Mouse (Mus musculus) monocyte, adult 2 months (primary cell): ENCODE results near the gene Colq.

Source experiments
- DNase-seq, 2 experiments: peaks; one replicate each; pipeline ENCODE4 v3.0.0; 2022; ENCODE audit warnings: low spot score in 2 of 2, low read depth in 1 of 2

Gene Colq

GRCm38 (mm10) chr14:31530847-31531246, 60.3 kb downstream of the Colq start:
- no peak for DNase-seq

GRCm38 (mm10) chr14:31525040-31525810, 65.9 kb downstream of the Colq start:
- DNase-seq = no peak

GRCm38 (mm10) chr14:31521318-31521717, 69.8 kb downstream of the Colq start:
- DNase-seq = no peak

- no peak for DNase-seq
Observed at GRCm38 (mm10) chr14:31519165-31519564, 72.0 kb downstream of the Colq start.

- DNase-seq = no peak
Observed at GRCm38 (mm10) chr14:31515895-31516294, 75.2 kb downstream of the Colq start.

GRCm38 (mm10) chr14:31510322-31510721, 80.8 kb downstream of the Colq start:
- DNase-seq = no peak

- DNase-seq = no peak
Observed at GRCm38 (mm10) chr14:31509911-31510310, 81.2 kb downstream of the Colq start.

GRCm38 (mm10) chr14:31506456-31506855, 84.7 kb downstream of the Colq start:
- no peak for DNase-seq

- DNase-seq = no peak
Observed at GRCm38 (mm10) chr14:31503406-31503805, 87.7 kb downstream of the Colq start.

GRCm38 (mm10) chr14:31499526-31499925, 91.6 kb downstream of the Colq start:
- DNase-seq = no peak

GRCm38 (mm10) chr14:31496241-31496646, 94.9 kb downstream of the Colq start:
- peak in 1 of 2 experiments; percentile 37 for DNase-seq

- no peak for DNase-seq
Observed at GRCm38 (mm10) chr14:31495538-31495937, 95.6 kb downstream of the Colq start.

- DNase-seq = peak; percentile 75 to 81
Observed at GRCm38 (mm10) chr14:31494975-31495455, 96.1 kb downstream of the Colq start, which contains the start of gene Mettl6. Gene Mettl6 (minus strand): TSS chr14:31495040.

- peak in 1 of 2 experiments; percentile 51 for DNase-seq
Observed at GRCm38 (mm10) chr14:31494349-31494974, 96.7 kb downstream of the Colq start, which contains the start of gene Eaf1. Gene Eaf1 (plus strand): TSS chr14:31494399.

- DNase-seq = peak in 1 of 2 experiments; percentile 10
Observed at GRCm38 (mm10) chr14:31493901-31494300, 97.2 kb downstream of the Colq start.

GRCm38 (mm10) chr14:31488055-31488454, 103.1 kb downstream of the Colq start:
- no peak for DNase-seq

GRCm38 (mm10) chr14:31486465-31486864, 104.7 kb downstream of the Colq start:
- no peak for DNase-seq

GRCm38 (mm10) chr14:31482417-31482816, 108.7 kb downstream of the Colq start:
- DNase-seq = peak in 1 of 2 experiments; percentile 9

GRCm38 (mm10) chr14:31473297-31473696, 117.8 kb downstream of the Colq start:
- DNase-seq = no peak
